Mouse (Mus musculus) liver, adult 2 months (tissue): ENCODE measurements around the gene Gm10717. TPM values are rescaled to one million over a fixed set of nuclear protein-coding genes. Genes with fewer than 3 reads are reported as not detected.
"Not testable (repeated sequence)": the region's sequence is repeated elsewhere in the genome, so short reads cannot be mapped to it uniquely, and the experiment has no call there.

Experiments
- DNase-seq: peaks from one replicate; pipeline ENCODE4 v3.0.0-alpha.2; 2011; ENCODE audit warnings: low read depth, low spot score; ENCODE audit errors: extremely low read depth
- H3K27ac ChIP-seq: fragments of 200-500 bp; replicated peaks from 2 replicates; pipeline ENCODE4 v1.5.1; 2012; ENCODE audit warnings: low read depth, mild to moderate bottlenecking, control low read depth, inconsistent platforms, low read length; ENCODE audit not compliant: insufficient read depth
- H3K27me3 ChIP-seq: fragments of 200-500 bp; 2 replicates; pipeline ENCODE4 v1.6.1; 2012; ENCODE audit warnings: mild to moderate bottlenecking, moderate library complexity, low read length, inconsistent platforms; ENCODE audit not compliant: control insufficient read depth, insufficient read depth
- H3K36me3 ChIP-seq: fragments of 200-500 bp; 2 replicates; pipeline ENCODE4 v1.6.1; 2012; ENCODE audit warnings: low read length, inconsistent platforms; ENCODE audit not compliant: control insufficient read depth, insufficient read depth
- H3K4me1 ChIP-seq: fragments of 200-500 bp; 2 replicates; pipeline ENCODE4 v1.6.1; 2011; ENCODE audit warnings: low read length; ENCODE audit not compliant: control insufficient read depth, insufficient read depth
- H3K4me3 ChIP-seq: fragments of 200-500 bp; 2 replicates; pipeline ENCODE4 v1.5.1; 2011; ENCODE audit warnings: low read depth, mild to moderate bottlenecking, control low read depth, low read length, moderate library complexity; ENCODE audit not compliant: insufficient read depth
- H3K79me2 ChIP-seq: fragments of 200-500 bp; 2 replicates; pipeline ENCODE4 v1.6.1; 2012; ENCODE audit warnings: inconsistent platforms, mild to moderate bottlenecking, low read length, moderate library complexity; ENCODE audit not compliant: control insufficient read depth, insufficient read depth
- H3K9ac ChIP-seq: fragments of 200-500 bp; 2 replicates; pipeline ENCODE4 v1.6.1; 2012; ENCODE audit warnings: low read depth, mild to moderate bottlenecking, control low read depth, inconsistent platforms, low read length
- WGBS: fragments of 180-500 bp; shearing (Covaris S2); methylation state at CpG from one replicate; pipeline ENCODE4 v1.1.7; 2018; 5-methylcytosine and 5-hydroxymethylcytosine counted together
- polyA plus RNA-seq: library from polyadenylated mRNA; depleted of rRNA; stranded (reverse); fragments of >200 nt; gene quantifications from 2 replicates; pipeline ENCODE4 v1.2.3, GENCODE M21; 2012; rRNA removed
- total RNA-seq: library from RNA; depleted of rRNA; stranded (reverse); fragments of >200 nt; gene quantifications from 2 replicates; pipeline ENCODE4 v1.2.3, GENCODE M21; 2014; rRNA removed

Gm10717 gene
- total and polyA plus RNA-seq, 2 experiments, result not detected

- H3K79me2 ChIP-seq, H3K36me3 ChIP-seq, H3K27me3 ChIP-seq, H3K9ac ChIP-seq, H3K27ac ChIP-seq, H3K4me1 ChIP-seq, DNase-seq, H3K4me3 ChIP-seq: not testable (repeated sequence)
- 50% methylated on average over 1 of the region's 8 CpGs for WGBS
Measured at GRCm38 (mm10) chr9:3034299-3034698, 9.1 kb downstream of the Gm10717 start, which contains the start of gene Gm17535. Gene Gm17535 (plus strand): TSS chr9:3034599.

GRCm38 (mm10) chr9:3036577-3036976 lies 11.4 kb downstream of the Gm10717 start, which contains the start of gene Gm10715:
Gene Gm10715 (plus strand): TSS chr9:3036877.
- H3K4me1 ChIP-seq, DNase-seq, H3K36me3 ChIP-seq, H3K79me2 ChIP-seq, H3K27ac ChIP-seq, H3K9ac ChIP-seq, H3K4me3 ChIP-seq, H3K27me3 ChIP-seq: not testable (repeated sequence)
- 80% methylated on average over 8 of the region's 8 CpGs for WGBS

- H3K4me3 ChIP-seq, H3K27ac ChIP-seq, H3K27me3 ChIP-seq, H3K79me2 ChIP-seq, H3K9ac ChIP-seq, H3K36me3 ChIP-seq, H3K4me1 ChIP-seq: not testable (repeated sequence)
- DNase-seq, result peak; percentile 55
- WGBS, result 65% methylated on average over 4 of the region's 4 CpGs
Measured at GRCm38 (mm10) chr9:3038161-3038560, 12.9 kb downstream of the Gm10717 start.

Other genes starting within 250 kb of the Gm10717 start
- not detected in 2 replicates for gene Gm10722, start 24.5 kb upstream of the Gm10717 start, total RNA-seq
- not detected in 2 replicates for gene Gm10722, start 24.5 kb upstream of the Gm10717 start, polyA plus RNA-seq
- not detected in 2 replicates for gene Gm11168, start 22.1 kb upstream of the Gm10717 start, total RNA-seq
- not detected in 2 replicates for gene Gm11168, start 22.1 kb upstream of the Gm10717 start, polyA plus RNA-seq
- gene Gm10721, start 12.3 kb upstream of the Gm10717 start, total RNA-seq, result 0.34 TPM in 1 of 2 replicates, not detected in the other
- not detected in 2 replicates for gene Gm10721, start 12.3 kb upstream of the Gm10717 start, polyA plus RNA-seq
- gene Gm10720, start 9.8 kb upstream of the Gm10717 start, total RNA-seq, result not detected in 2 replicates
- not detected in 2 replicates for gene Gm10720, start 9.8 kb upstream of the Gm10717 start, polyA plus RNA-seq
- gene Gm10719, start 8.0 kb upstream of the Gm10717 start, total RNA-seq, result 0.46 and 1.1 TPM in 2 replicates
- gene Gm10719, start 8.0 kb upstream of the Gm10717 start, polyA plus RNA-seq, result not detected in 2 replicates
- 0.46 and 4.8 TPM in 2 replicates for gene Gm10718, start 1.9 kb upstream of the Gm10717 start, total RNA-seq
- gene Gm10718, start 1.9 kb upstream of the Gm10717 start, polyA plus RNA-seq, result not detected in 2 replicates
- 0.27 TPM in 1 of 2 replicates, not detected in the other for gene Gm17535, start 9.2 kb downstream of the Gm10717 start, total RNA-seq
- not detected in 2 replicates for gene Gm17535, start 9.2 kb downstream of the Gm10717 start, polyA plus RNA-seq
- gene Gm10715, start 11.5 kb downstream of the Gm10717 start, total RNA-seq, result not detected in 2 replicates
- not detected in 2 replicates for gene Gm10715, start 11.5 kb downstream of the Gm10717 start, polyA plus RNA-seq